Mouse (Mus musculus): ENCODE measurements around the gene Lrrc8a.

The Lrrc8a gene

GRCm38 (mm10) chr2:30262840-30263441, 25.4 kb downstream of the Lrrc8a start:
- DNase-seq = peak; percentile 73

DNA sequence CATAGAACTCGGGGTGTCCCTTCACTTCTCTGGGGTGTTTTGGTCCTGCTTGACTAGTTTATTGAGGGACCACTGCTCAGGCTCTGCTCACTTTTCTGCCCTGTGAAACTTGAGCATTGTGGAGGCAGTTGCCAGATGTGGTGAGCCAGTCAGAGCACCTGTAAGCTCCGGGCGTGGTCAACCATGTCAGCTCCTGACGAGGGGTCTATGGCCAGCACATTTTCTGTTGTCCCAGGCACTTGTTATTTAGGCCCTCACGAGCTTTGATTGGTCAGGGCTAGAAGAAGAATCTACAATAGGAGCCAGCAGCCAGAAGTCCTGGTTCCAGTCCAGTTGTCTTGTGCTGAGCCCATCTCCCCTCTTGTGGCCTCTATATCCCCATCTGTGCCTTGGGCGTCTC, 26.3 kb downstream of the Lrrc8a start:
- DNase-seq = no peak

- peak; percentile 31 for DNase-seq
Observed at GRCm38 (mm10) chr2:30264671-30265519, 27.4 kb downstream of the Lrrc8a start.

DNA sequence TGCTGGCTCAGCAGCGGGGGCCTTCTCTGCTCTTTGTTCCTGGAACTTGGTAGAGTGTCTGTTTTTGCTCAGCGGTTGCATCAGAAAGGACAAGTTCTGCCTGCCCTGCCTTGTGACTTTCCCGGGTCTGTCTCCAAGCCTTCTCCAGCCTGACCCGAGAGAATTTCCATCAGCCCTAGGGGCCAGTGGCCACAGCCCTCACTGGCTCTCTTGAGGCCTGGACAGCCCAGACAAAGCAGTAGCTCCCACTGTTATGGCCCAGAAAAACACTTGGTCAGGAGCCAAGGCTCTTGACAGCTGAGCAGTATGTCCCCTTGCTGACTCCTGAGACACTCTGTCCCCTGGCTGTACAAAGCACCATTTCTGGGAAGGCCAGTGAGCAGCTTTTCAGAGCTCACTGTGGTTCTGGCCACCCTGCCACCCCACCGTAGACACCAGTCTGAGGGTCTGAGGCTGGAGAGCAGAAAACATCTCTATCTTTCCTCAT, 28.3 kb downstream of the Lrrc8a start, which contains the start of gene Phyhd1:
TSS of gene Phyhd1 (plus strand) at position 437 of the 487 bp plus-strand sequence.
- DNase-seq = peak; percentile 88

GRCm38 (mm10) chr2:30266392-30266941, 29.0 kb downstream of the Lrrc8a start:
- DNase-seq = peak; percentile 88

GRCm38 (mm10) chr2:30267466-30267865, 30.0 kb downstream of the Lrrc8a start:
- no peak for DNase-seq

- no peak for DNase-seq
Observed at GRCm38 (mm10) chr2:30268371-30268770, 30.9 kb downstream of the Lrrc8a start.

DNA sequence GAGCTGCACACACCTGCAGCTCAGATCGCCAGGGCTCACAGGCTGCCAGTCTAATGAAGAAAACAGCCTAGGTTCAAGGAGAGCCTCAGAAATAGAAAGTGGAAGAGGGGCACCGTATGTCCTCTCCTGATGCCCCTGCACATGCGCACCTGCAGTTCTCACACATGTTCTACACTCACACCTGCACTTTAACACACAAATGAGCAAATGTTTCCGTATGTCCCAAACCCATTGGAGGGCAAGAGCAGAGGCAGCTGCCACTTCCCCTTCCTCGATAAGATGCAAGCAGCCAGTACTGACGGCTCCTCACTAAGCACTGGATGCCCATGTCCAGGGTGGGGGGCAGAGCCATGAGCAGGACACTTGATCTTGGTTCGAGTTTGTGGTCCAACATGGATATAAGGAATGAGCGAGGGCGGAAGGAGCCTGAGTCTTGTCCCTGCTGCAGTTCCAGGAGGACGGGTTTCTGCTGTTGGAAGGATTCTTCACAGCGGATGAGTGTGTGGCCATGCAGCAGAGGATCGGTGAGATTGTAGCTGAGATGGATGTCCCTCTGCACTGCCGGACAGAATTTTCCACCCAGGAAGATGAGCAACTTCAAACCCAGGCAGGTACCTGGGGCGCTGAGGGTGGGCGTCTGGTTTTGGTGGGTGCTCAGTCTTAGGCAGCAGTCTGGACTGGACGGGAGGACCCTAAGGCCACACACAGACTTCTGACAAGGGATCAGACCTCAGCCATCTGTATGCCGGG, 31.9 kb downstream of the Lrrc8a start:
- DNase-seq = no peak

DNA sequence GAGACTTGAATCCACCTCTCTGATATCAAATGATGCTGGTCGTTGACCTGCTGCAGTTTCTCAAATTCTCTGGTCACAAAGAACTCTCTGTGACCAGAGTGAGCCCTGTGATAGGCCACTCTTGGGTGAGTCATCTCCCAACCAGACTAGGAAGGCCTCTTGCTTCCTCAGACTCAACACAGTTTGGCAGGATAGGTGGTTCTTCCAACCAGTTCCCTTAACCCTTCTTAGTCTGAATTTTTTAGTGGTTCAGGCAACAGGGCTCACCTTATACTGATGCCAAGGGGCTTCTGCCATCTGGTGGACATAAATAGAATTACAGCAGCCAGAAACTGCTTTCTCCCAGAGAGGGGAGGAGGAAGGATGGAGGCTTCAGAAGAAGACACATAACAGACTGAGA, 32.6 kb downstream of the Lrrc8a start:
- peak; percentile 85 for DNase-seq

- DNase-seq = no peak
Observed at GRCm38 (mm10) chr2:30280743-30281142, 43.2 kb downstream of the Lrrc8a start, which contains the start of gene Gm28038. Gm28038 (plus strand) TSS chr2:30281043.

GRCm38 (mm10) chr2:30281651-30282050, 44.1 kb downstream of the Lrrc8a start:
- DNase-seq = no peak

- no peak for DNase-seq
Observed at GRCm38 (mm10) chr2:30283193-30283592, 45.7 kb downstream of the Lrrc8a start.

GRCm38 (mm10) chr2:30285004-30285403, 47.5 kb downstream of the Lrrc8a start:
- DNase-seq = no peak

DNA sequence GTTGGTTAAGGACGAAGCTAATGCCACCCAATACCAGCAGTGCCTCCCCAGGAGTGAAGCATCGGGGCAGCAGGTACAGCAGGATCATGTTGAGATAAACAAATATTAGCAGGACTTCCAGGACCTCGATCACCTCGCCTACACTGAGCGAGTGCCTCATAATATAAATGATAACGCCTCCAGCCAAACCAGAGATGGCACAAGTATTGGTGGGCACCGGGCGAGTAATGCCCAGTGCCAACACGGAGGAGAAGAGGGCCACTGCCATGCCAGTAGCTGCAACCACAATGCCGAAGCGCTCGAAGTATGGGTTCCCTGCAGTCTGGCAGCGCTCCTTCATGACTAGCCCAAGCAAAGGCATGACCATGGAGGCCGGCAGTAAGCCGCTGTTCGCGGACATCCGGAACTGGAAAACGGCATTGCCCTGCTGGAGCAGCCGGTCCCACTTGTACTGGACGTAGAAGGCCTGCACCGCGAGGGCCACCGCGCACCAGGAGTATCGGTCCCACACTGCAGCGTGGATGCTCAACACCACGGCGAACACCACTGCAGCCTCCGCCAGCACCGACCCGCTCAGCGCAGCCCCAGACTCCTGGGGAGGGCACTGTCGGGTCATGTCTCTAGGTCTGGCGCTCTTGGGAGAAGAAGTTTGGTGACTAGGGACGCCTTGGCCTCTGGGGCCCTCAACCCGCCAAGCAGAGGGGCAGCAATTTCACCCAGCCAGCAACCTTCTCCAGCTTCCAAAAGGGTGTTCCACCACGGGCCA, 48.1 kb downstream of the Lrrc8a start:
- DNase-seq = no peak

DNA sequence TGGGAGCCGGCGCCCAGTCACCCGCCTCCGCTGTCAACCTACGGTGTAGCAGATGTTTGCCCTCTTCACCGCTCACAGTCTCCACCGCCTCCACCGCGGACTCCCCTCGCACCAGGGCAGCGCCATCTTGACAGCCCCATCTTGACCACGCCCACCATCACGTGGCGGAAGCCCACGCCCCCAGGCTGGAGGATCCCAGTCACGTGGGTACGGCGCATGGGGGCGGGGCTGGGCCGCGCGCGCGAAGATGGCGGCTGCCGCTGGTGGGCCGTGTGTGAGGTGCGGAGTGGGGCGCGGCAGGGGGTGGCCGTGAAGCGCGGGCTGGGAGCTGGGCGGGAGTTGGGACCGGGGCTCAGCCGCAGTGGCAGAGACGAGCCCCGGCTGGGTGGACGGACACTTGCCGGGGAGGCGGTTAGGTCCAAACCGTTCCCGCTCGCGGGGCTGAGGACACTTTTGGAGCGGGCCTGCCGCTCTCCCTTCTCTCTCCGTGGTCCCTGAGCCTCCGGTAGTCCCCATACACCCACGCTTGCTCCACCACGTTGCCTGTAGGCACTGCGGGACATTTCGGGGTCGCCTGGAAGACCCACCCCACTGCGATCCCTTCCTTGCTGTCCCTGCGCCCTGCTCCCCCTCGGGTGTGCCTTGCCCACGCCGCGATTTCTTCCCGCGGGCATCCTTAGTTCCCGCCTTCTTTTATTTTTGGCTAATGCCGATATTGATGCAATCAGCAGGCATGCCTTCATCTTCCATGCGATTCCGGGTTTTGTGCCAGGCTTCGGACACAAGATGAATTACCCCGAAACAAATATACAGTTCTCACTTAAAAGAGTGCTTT, 48.9 kb downstream of the Lrrc8a start, which contains the start of the genes Dolk and Nup188:
TSS of gene Dolk (minus strand) at position 143 of the 835 bp plus-strand sequence.
TSS of gene Nup188 (plus strand) at position 206 of the 835 bp plus-strand sequence.
- DNase-seq = peak; percentile 98

DNA sequence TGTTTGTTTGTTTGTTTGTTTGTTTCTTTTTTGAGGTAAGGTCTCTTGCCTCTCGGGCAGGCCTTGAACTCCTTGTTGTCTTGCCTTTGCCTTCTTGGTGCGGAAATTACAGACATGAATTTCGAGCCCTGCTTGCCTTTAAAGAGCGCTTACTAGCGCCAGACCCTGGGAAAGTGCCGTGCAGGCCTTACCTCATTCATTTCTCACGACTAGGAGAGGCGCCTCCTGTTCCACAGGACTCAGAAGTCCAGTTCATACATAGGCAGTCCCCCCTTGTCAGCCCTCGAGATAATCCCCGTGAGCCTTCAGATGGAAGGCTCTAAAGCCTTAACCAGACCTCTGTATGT, 49.5 kb downstream of the Lrrc8a start:
- no peak for DNase-seq

- no peak for DNase-seq
Observed at GRCm38 (mm10) chr2:30299525-30299924, 62.0 kb downstream of the Lrrc8a start.

DNA sequence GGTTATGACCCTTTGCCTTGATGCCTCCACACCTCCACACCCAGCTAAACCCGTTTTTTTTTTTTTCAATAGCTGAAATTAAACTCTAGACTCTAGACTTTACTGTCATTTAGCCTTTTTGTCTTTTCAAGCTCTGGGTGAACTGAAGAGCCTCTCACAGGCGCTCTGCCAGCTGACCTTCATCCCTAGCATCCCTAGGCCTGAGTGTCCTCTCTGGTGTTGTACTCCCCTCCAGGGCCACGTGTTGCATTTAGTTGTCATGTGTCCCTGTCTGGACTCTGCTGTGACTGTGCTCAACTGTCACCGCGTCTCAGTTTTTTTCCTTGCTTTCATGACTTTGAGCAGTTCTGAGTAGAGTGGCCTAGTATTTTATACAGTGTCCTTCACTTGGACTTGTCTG, 62.5 kb downstream of the Lrrc8a start:
- no peak for DNase-seq

DNA sequence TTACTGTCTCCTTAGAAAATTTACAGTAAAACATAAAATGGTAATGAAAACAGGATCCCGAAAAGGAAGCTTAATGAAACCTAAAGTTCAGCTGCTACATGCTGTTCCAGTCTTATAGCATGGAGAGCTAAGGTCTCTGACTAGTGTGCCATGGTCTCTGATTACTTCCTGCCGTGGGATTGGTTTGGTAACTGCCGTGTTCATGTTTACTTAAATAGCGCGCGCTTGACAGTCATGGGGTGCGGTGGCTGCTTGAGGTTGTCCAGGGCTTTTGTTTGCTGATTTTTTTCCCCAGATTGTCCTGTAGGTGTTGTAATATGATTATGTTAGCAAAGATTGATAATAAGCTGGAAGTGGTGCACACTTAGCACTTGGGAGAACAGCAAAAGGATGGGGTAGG, 68.6 kb downstream of the Lrrc8a start:
- no peak for DNase-seq

DNA sequence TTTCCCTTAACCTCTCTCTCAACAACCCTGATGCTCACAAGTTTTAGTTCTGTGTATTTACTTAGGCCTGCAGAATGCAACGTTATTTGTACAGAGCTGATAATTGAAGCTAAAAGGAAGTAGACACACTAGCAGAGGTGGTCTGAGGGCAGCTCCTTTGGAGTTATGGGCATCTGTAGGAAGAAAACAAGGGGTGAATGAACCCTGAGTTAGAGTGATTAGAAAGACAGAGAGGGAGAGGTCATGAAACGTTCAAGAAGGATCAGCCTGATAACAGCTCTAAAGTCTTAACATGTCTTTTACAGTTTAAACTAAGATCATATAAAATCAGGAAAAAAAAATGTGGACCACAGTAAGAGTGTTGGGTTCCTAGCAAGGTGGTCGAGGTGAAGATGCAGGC, 71.8 kb downstream of the Lrrc8a start:
- DNase-seq = no peak

DNA sequence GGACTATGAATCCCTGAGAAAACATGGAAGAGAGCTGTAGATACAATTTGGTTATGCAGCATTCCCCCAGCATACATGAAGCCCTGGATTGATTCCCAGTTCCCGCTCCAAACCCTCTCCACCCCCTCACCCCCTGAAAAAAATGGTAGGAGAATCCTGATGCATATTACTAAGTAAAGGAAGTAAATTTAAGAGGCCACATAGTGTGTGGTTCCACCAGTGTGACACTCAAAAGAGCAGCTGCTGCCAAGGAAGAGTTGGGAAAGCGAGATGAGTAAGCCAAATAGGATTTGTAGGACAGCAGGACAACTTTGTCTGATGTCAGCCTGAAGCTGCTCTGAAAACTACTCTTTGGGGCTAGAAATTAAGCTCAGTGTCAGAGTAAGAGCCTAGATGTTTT, 74.0 kb downstream of the Lrrc8a start:
- DNase-seq = no peak

Data from lung, postnatal 10 days (tissue).